Mouse (Mus musculus) spleen, postnatal 14 days (tissue): ENCODE measurements around the gene Prmt2.
A peak's percentile ranks its signal among the peaks of the same experiment; 100 is the strongest.

ENCODE experiments used
- DNase-seq, 2 experiments: peaks; one replicate each; pipeline ENCODE4 v3.0.0; 2021 to 2022; ENCODE audit warnings: low spot score in 2 of 2

Prmt2 gene

DNA sequence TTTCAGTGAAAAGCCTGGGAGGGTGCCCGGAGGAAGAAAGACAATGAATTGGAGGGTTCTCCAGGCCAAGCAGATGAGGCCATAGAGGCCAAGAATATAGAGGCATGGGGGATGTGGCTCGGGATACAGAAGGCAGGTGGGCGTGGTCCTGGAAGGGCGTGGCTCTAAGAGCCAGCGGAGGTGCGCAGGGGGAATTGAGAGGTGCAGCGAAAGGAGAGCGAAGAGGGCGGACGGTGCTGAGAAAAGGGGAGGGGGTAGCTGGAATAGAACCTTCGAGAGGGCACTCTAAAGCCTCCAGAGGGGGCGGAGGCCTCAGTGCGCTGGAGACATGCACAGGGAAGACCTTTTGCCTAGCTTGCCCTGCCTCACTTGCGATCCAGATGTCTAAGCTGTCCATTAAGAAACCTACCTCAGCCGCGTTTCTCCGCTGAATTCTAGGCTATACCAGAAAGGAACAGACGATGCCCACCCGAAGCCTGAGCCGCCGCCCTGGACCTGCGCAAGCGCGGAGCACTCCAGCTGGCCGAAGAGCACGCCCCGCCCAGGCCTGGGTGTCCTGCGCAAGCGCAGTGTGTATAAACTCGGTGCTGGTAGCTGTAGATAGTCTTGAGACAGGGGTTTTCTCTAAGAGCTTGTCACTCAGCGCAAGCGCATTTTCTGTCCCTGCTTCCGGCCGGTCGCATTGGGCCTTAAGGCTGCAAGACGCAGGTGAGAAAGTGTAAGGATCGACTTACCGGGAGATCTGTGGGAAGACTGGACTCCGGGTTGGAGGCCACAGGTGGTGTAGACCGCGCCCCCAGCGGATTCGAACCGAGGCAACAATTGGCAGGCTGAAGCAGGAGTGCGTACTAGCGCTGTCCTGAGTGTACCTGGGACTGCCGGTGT is at the start of gene Prmt2:
Gene Prmt2, minus strand, starts transcription at position 525 of the 885 bp plus-strand sequence.
- peak; percentile 71 to 76 for DNase-seq

DNA sequence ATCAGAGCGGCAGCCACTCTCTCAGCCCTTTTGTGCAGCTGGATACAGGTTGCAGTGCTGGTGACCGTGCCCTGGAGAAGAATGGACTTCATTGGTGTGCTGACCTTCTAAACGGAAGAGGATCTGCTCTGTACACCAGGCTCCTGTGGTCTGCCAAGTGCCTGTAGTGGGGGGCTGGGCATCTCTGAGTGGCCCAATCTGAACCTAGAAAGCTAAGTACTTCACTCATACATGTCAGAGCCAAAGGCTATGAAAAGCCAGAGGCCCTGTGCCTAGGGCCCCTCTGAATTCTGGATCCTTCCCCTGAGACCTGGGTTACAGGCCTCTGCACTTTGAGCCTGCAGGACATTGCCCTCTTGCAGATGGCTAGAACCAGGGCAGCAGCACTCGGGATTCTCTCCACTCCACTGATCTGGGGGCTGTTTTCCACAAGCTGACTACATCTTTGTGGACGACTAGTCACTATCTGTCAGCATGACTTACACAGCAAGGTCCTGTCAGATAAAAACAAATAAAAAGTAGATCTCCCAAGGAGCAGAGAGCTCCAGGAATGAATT is 41.0 kb upstream of the Prmt2 start:
- no peak for DNase-seq

DNA sequence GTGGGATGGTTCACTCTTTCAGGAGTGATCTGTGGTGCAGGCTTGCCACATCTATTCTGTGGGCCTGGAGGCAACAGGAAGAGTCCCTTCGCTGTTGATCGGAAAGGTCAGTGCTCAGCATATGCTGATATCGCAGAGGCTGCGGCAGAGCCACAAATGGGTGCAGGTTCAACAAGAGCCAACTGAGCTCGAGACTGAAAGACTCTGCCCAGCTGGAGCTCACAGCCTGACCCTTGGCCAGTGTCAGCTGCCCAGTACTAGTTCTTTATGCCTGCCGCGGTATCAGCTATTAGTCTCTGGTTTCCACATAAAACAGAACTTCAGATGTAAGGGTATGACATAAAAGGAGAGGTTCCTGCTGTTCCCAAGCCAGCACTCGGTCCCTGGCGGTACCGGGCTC is 37.6 kb upstream of the Prmt2 start:
- no peak for DNase-seq

DNA sequence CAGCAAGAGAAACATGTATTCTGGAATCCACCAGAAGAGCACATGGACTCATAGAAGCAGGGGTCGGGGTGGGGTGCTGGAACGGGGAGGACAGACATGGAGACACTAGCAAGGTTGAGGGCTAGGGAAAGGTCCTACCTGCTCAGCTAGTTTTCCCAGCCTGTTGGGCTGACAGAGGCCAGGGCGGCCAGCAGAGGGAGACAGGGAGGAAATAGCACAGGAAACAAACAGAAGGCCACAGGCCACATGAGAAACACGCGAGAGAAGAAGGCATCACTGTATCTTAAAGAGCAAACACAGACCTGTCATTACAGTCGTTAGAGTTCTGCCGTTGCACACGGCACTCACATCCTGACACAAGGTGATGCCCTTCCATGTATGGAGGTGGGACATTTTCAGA is 33.6 kb upstream of the Prmt2 start:
- peak in 1 of 2 experiments; percentile 25 for DNase-seq

DNA sequence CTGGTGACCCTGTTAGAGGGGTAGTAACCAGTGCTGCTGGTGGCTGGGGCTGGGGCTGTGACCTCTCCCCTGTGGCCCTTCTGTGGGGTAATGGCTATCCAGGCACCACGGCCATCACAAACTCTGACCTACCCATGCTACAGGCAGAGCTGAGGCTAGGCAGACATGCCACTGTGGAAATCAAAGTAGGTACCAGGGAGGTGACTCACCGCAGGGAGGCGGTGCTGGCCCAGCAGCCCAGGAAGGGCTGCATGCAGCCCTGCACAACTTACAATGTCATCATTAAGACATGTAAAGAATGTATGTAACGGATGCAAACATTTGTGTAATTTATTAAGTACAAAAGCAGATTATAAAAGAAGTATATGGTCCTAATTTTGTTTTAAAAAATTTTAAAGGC is 24.8 kb upstream of the Prmt2 start:
- DNase-seq: no peak

DNA sequence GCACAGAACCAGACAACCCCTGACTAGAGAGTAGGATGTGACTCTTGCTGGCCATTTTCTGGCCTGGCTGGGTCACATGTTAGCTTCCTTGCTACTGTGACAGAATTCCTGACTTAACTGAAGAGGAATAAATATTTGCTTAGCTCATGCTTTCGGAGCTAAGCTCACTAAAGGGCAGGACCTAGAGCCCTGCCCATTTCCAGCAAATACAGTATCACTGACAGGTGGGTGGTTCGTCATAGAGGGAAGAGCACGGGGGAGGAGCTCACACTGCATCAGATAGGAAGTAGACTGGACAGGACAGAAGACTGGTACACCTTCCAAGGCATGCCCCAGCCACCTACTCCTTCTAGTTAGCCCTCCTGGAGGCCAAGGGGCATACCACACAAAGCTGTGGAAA is 23.8 kb upstream of the Prmt2 start:
- DNase-seq: no peak

DNA sequence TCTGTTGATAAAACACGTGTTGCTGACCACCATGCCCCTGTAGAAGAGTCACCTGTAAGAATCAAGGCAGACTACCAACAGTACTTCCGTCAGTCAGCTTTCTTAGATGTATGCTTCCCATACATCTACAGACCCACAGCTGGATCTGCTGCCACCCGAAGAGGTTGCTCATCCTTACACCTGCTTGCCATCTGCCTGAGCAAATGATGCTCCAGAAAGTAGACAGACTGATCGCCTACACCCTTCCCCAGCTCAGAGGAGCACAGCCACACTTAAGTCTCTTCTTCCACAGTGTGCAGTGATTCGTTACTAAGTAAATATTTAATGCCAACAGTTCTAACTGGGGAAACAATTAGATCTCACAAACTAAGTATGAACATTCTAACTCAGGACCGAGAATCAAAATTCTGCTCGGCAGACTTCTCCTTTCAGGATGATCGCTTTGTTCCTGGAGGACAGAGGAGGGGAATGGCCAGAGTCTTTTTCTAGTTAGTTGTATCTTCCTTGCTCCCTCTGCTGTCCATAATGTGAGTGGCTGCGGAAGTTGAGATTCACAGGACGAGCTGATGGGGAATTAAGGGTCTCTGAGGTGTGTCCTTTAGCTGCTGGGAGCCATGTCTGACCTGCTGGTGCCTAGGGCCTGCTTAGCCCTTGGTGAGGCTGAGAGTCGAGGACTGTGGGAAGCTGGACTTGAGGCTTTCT is 22.8 kb upstream of the Prmt2 start:
- no peak for DNase-seq

DNA sequence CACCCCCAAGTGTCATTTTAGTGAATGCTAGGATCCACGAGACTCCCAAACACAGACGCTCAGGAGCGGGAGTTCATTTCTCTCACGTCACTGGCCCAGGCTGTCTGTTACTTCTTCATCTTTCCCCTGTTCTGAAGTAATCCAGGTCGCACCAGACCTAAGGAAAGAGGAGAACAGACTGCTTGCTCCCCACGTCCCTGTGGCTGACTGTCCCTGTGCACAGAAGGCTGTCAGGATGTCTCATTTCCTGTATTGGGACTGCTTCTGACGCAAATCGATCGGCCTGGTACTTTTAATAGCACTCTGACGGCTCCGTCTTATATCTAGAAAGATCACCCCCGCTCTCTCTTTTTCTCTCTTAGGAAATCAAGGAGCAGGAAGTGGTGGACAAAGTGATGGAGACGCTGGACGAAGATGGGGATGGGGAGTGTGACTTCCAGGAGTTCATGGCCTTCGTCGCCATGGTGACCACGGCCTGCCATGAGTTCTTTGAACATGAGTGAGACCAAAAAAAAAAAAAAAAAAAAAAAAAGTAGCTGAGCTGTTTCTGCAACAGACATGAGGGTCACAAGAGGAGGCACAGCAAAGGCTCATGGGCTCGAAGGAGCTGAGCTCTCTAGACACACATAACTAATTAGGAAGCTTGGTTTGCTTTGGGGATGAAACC is 22.0 kb upstream of the Prmt2 start:
- no peak for DNase-seq

DNA sequence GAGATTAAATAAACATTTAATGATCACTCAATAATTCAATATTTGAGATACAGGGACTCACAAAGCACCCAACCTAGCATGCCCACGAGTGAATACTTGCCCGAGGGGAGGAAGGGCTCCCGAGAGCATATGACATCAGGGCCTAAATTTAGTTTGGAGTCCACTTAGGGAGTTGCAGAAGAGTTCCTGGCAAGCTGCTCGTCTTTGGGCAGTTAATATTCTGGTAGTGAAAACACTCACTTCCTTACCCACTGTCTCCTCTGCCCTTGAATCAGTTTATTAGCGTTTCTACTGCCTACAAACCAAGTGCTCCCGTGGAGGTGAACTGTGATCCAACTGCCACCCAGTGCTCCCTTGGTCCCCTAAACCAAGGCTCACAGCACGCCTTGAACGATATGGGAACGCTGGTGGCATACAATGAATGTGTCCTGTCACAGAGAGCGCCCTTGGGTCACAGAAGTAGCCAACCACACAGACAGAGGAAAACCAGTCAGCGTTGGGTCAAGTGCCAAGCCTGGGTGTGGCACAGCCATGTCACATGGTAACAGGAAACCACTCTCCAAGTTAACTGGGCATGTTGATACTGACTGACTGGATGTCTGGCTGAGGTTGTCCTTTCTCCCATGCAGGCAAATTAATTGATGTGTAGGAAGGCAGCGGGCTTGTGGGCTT is 20.2 kb upstream of the Prmt2 start:
- no peak for DNase-seq

DNA sequence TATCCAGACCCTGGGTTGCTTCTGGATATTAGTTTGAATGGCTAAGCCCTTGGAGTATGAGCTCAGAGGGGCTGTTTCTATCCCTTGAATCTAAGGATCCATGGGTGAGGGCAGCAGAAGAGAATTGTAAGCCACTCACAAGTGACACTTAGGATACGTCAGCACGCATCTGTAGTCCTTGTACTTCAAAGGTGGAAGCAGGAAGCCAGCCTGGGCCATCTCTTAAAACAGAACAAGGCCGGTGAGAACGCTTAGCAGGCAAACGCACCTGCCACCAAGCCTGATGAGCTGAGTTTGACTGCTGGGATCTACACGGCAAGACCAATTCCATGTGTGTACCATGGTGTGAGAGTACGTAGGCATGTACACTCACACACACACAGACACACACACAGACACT is 19.6 kb upstream of the Prmt2 start:
- DNase-seq: no peak

DNA sequence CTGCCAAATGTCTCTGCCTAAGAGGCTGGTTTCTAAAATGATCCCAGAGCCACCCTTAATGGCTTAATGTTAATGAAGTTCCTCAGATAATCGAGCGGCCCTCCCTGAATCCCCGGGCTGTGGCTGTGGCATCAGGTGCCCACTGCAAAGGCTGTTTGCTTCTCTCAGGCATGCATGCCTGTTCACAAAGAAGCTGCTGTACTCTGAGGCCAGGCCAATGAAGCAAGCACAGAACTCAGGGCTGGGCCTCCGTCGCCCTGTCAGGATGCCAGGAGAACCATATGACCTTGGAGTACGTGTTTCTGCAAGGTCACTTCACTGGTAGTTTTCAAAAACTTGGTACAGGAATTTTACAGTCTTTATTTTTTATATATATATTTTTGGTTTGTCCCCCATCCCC is 18.0 kb upstream of the Prmt2 start:
- no peak for DNase-seq

DNA sequence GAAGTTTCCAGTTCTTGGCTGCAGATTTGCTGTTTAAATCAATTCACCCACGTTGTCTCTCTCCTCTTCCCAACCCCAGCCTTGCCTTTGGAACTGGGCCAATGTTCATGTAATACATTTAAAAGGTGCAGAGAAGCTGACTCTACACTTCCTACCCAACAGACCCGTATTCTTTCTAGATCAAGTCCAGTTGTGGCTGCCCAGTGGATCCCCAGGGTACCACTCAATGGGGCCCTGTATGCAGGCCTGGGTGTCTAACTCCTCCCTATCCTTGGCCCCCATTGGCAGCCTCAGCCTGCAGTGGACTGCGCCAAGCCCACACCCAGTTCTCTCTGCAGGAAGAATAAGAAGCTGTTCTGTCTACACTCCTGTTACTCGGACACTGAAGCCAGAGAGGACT is 15.9 kb upstream of the Prmt2 start, which contains the start of gene S100b:
Gene S100b, plus strand, starts transcription at position 318 of the 400 bp plus-strand sequence.
- no peak for DNase-seq

DNA sequence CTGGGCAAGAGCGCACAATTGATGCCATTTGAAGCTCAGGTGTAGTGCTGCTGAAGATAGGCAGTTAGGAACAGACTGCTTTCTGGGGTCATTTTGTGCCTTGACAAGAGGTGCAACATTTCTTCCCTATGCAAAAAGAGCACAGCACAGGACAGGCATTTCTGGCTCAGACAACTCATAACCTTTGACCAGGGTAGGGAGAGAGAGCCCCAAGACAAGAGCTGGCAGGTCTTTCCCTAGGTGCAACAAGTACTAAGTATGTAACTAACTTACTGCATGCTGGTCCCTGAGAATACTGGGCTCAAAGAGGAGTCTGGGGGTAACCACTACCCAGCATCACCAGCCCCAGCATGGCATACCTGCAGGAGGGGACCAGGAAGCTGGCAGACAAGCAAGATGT is 15.4 kb upstream of the Prmt2 start:
- no peak for DNase-seq

DNA sequence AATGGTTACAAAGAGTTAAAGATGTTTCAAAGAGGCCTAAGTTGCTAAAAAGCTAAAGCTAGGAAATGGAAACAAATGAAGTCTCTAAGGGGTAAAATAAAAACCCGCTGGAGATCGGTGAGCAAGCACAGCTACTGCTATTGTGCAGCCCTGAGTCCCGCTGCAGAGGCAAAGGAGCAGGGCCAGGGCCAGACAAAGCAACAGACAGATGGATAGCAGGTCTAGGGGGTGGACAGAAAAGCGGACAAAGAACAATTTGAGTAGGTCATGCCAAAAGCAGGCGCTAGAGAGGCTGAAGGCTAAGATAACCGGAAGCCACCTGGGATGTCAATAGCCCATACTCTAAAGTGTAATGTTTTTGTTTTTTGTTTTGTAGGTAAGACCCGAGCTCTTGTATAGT is 13.2 kb upstream of the Prmt2 start:
- DNase-seq: no peak

DNA sequence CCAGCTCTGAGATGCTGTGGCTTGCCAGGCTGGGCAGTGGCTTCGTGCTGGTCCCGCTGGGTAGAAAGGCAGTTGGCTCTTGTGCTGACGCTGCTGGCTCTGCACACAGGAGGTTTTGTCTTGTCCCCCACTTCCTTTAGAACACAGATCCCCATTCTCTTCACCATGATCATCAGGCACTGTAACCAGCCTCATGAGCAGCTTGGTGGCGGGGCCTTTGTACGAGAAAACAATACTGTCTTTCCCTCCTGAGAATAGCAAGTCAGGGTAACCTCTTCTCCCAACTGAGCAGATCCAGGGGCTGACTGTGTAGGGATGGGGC is 10.9 kb upstream of the Prmt2 start:
- DNase-seq: no peak

DNA sequence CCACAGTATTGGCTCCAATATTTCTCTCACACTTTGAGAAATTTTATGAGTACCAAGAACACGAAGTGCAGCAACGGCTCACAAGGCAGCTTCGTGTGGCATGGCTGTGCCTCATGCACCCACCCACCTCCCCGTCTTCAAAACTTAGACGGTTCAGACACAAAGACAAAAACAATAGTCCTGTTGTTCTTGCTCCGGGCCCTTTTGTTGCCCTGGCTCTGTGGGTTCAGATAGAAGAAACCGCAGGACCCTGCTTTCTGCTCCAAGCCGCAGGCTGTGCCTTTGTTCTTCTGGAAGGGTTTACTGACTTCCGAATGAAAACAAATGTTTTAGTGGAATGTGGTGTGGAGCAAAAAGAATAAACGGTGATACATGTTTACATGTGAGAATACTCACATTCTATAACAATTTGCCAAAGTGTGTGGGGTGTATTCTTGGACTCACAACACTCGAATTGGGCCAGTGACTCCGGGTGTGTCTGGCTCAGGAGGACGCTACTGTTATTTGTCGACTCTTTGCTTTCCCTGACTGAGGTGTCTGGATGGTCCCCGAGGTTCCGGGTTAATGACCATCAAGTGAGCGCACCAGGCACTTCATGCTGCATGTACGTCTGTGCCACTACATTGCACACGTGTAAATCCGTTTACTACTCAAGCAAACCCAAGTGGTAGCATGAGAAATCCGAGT is 10.4 kb upstream of the Prmt2 start:
- no peak for DNase-seq

DNA sequence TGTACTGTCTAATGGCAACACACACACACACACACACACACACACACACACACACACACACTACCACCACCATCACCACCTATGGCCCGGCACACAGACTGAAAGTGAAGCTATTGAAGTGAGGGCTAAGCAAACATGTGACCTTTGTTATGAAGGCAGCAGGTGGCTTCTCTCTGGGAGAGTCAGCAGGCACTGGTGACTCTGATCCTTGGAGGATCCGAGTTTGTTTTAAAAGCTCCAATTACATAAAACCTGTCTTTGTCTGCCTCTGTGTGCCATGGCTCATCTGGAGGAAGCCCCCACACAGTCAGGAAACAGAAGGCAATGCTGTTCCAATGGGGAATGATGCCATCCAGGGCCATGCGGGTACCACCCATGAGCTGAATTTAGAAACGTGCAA is 8.9 kb upstream of the Prmt2 start:
- DNase-seq: no peak

DNA sequence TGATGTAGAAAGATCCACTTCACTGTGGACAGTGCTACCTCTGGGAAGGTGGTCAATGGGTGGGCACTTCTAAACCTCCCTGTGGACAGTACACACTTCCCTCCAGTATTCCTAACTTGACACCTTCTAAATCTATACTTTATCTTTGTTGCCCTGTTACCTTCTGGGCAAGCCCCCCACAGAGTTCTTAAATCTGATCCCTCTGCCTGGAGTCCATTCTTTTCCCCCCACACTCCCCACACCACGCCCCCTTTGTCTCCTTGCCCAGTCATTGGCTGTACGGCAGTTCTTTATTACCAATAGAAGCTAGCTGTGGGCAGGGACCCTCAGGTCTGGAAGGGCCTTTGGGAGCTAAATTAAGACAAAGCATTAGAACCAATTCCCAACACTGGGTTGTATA is 7.4 kb upstream of the Prmt2 start:
- DNase-seq: no peak

DNA sequence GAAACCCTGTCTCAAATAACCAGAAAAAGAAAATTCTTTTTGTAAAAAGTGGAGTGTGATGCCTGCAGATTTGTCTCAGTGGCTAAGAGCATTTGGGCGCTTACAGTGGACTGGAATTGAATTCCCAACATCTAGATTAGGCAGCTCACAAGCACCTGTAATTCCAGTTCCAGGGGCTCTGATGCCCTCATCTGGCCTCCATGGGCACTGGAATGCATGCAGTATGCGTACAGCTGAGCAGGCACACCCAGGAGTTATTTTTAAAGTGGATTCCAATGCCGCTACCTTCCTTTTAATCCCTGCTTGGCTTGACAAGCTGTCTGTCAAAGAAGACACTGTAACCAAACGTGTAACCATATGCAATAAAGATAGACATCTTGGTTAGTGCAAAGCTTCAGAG is 1.7 kb upstream of the Prmt2 start:
- DNase-seq: no peak

DNA sequence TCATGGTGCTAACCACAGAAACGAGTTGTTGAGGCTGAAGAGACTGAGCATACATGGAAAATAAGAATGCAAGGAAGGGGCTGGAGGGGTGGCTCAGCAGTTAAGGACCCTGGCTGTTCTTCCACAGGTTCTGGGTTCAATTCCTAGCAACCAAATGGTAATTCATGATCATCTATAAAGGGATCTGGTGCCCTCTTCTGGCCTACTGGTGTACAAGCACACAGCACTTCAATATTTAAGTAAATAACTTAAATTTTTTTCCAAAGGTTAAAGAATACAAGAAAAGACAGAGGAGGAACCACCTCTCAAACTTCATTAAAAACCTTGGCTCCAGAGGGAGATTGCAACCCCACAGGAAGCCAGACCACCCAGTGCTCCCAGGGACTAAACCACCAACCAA is 8.0 kb downstream of the Prmt2 start:
- DNase-seq: no peak

DNA sequence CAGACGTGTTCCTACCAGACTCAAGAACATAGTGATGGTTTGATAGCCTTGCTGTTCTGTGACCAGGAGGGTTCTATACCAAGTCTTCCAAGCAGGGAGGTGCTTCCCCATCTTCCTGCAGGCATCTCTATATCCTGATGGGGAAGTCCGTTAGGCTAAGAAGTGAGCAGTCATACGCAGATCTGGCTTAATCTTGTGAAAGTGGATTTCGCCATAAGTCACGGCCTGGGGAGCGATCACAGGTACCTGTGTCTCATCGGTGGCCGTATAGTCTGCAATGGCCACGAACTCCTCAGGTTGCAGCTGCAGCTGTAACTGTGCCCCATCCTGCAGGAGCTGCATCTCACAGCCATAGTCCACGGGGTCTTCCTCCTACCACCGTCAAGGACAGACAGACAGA is 11.7 kb downstream of the Prmt2 start:
- DNase-seq: no peak
